Mouse (Mus musculus) kidney, postnatal 25 days (tissue): Measurements from ENCODE around the gene Nufip1.

Source experiments
- DNase-seq, 2 experiments: peaks; one replicate each; pipeline ENCODE4 v3.0.0; 2021; ENCODE audit warnings: mixed read lengths in 2 of 2

Gene Nufip1

DNA sequence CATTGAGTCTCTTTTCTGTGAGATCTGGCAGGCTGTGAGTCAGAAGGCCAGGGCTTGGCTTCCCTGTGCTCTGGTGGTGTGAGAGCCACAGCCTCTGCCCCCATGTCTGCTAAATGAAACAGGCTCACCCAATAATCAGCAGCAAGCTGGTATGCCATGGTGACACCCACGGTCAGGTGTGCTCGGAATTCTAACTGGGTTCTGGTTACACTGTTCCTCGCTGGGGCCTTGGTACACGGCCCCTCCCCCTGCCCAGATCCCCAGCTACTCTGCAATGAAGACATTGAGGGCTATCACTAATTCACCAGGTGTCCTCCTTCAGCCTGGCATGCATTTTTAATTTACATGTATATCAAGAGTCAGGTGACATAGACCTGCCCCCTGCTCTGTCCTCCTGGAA, 75.6 kb downstream of the Nufip1 start:
- DNase-seq, result peak; percentile 24 to 59
